Mouse (Mus musculus): ENCODE results near the gene Gm28308.

Gene Gm28308

GRCm38 (mm10) chr6:52168191-52169055, 44.7 kb downstream of the Gm28308 start:
- no peak for DNase-seq (ENCODE audit: low spot score)

GRCm38 (mm10) chr6:52167736-52168161, 45.4 kb downstream of the Gm28308 start:
- no peak for DNase-seq (ENCODE audit: low spot score)

DNA sequence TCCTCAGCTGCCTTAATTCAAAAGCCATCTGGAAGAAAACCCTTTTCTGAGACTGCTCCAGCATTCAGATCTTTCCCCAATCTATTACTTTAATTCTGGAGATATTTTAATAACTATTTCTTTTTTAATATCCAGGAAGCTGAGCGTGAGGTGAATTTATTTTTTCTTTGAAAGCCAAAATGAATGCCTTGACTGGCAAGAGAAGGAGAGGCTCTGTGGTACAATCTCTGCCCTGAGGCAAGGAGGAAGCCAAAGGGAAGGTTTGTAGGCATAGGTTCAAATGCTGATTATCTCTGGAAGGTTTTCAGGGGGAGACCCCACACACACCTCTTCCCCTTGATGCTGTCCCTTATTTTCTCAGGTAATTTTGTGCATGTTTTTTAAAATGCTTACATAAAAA, 46.0 kb downstream of the Gm28308 start:
- DNase-seq (ENCODE audit: low spot score): no peak

DNA sequence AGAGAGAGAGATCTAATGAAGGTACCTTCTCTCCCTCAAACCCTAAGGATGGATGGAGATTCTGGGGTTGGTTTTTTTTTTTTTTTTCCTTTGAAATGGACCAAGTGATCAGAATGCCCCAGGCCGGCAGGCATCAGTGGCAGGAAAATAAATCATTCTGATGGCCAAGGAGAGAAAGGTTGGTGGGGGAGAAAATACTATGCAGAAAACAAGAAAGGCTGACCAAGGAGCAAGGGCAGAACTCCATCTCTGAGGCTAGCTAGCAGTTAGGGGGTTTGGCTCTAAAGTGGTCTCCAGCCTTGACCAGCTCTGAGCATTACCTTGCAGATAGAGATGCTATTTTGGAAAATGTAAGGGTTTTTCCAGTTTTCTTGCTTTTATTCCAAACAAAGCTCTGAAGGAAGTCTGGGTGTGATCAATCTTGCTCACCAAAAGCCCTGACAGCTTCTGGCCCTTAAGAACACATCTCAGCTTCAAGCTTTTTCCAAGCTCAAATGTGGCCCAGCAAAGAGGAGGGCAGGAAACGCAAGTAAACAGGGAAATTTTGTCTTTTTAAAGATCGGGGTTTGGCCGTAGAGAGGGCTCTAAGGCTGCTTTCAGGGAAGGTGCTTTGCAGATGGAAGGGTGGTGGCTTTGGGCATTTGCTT, 46.6 kb downstream of the Gm28308 start:
- no peak for DNase-seq (ENCODE audit: low spot score)

DNA sequence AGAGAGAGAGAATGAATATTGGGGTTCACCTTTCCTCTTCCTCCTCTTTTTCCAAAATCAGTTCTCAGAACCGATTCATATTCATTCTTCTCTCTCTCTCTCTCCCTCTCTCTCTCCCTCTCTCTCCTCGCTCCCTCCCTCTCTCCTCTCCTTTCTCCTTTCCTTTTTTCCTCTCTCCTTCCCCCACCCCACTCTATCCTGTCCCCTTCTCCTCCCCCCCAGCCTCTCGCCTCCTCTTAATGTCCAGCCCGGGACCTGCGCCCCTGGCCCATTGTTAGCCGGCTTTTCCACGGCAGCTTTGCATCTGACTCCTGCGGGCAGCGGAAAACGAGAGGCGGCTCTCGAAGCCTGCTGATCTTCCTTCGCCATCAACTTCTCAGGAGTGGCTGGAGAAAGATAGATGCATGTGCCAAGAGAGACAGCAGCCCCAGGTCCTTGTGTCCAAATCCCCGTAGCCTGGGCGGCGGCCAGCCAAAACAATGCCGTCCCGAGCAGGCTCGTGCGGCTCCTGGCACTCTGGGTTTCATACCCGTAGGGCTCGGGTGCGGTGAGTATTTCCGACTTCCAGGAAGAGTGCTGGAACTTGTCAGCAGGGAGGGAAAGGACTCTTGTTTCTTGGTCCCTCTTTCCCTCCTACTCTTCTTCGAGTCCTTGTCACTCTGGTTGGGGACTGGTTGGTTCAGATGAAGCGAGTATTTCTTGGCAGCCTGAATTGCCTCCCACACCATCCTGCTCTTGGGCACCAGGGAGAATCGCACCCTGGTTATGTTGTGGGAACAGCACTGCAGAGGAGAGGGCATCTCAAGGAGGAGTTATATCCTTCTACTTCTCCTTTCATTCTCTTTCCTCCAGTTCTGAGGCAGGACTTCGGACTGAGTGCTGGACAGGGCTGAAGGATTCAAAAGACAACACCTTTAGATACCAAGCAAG, 47.4 kb downstream of the Gm28308 start:
- no peak for DNase-seq (ENCODE audit: low spot score)

DNA sequence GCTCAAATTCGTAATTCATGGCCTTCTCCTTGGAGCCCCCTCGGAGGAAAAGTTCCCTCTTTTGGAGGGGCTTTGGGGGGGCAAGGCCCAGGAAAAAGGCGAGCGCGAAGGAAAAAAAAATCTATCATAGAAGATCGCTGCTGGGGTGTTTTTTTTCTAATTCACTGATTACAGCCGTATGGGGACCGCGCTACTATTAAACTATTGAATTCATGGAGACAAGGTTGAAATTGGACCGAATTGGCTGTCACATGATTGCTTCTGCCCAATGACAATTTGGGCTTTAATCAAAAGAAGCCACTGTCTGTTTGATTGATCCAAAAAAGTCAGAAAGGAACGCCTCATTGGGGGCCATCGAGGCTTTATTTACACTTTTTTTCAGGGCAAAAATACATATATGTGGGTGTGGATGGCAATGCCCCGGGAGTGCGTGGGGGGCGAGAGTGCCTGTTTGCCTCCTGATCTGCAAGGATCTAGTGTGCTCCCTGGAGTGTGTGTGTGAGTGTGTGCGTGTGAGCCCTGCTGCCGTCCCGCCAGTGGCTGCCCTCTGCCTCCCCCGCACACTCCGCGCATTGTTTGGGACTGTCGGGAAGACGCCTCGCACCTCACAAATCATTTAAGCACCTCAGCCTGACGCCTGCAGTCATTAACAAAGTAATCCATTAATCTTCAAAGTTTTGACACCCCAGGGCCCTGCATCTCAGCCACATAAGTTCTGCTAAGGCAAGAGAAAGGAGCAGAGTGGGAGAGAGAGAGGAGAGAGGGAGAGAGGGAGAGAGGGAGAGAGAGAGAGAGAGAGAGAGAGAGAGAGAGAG, 48.3 kb downstream of the Gm28308 start, which contains the start of gene Hoxa2:
TSS of gene Hoxa2 (minus strand) at position 206 of the 815 bp plus-strand sequence.
- no peak for DNase-seq (ENCODE audit: low spot score)

- DNase-seq (ENCODE audit: low spot score): no peak
Measured at GRCm38 (mm10) chr6:52164051-52164625, 49.0 kb downstream of the Gm28308 start.

DNA sequence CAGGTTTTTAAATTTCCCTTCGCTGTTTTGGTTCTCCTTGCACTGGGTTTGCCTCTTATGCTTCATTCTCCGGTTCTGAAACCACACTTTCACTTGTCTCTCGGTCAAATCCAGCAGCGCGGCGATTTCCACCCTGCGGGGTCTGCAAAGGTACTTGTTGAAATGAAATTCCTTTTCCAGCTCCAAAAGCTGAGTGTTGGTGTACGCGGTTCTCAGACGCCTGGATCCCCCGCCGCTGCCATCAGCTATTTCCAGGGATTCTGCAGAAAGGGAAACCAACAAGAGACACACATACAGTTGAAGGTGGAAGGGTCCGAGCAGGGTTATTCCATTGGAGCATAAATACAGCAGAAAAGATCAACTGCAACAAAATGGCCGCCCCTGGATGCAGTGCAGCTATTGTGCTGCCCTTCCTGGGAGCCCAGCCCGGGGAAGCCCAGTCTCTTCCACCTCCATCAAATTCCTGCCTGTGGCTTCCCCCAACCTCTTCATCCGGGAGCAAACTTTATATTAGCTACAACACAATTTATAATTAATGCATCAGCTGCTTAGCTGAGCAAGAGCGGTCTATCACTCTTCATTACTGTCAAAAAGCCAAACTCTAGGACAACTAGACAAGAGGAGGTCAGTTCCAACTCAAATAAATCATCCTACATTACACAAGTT, 49.6 kb downstream of the Gm28308 start:
- DNase-seq (ENCODE audit: low spot score): no peak

DNA sequence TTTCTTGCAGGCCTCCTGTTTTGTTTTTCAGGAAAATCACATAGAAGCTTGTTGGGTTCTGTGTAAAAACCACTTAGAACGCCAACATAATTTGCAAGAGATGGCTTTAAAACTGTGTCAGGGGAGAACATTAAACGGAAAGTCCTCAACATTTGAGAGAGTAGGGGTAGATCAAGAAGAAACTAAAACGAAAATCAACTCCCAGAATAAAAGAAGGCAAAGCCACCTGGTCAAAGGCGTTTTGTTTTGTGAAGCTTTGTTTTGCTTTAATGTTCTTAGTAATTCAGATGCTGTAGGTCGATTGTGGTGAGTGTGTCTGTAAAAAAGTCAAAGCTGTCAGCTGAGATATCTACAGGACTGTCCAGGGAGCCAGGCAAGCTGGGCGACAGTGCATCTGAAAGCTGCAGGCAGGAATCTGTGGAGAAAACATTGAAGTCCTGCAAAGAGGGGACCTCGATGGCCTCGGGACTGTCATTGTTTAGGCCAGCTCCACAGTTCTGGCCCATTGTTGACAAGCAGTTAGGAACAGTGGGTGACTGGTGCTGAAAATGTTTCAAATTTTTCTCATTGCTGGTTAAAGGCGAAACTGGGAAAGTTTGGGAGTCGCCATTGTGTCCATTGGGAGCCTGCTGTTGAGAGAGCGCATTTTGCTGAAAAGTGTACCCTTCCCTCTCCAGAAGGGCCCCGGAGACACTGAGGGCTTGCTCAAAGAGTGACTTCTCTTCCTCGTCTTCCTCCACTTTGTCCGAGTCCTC, 50.4 kb downstream of the Gm28308 start:
- DNase-seq (ENCODE audit: low spot score): no peak

DNA sequence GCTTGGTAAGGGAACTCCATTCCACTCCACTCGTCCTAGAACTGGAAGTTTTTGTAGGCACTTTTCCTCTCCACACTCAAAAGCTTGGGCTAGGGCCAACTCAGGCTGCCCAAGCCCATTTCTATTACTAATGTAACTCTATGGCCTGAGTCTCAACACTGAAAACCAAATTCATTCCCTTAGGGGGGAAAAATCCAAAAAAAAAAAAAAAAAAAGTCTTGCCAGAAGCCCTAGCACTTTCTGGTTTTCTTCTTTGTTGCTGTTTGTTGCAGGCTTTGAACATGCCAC, 51.1 kb downstream of the Gm28308 start:
- DNase-seq (ENCODE audit: low spot score): no peak

GRCm38 (mm10) chr6:52161336-52162092, 51.6 kb downstream of the Gm28308 start:
- no peak for DNase-seq (ENCODE audit: low spot score)

GRCm38 (mm10) chr6:52160511-52161335, 52.4 kb downstream of the Gm28308 start:
- DNase-seq (ENCODE audit: low spot score): no peak

DNA sequence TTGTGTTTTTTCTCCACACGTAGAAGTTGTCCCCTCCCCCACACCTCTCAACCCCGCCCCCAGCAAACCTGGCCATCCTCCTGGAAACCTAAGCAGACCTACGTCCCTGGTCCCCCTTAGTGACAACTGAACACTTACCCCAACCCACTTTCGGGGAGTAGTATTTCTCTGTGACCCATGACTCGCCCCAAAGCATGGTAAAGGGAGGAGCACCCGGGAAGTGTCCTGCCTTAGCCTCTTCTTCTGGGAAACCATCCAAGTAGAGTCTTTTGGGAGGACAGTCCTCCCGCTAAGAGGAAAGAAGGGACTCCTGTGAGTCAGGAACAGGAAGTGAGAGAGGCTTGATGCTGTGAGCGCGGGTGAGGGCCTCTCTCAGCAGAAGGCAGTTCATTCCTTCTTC, 53.2 kb downstream of the Gm28308 start:
- DNase-seq (ENCODE audit: low spot score): no peak

GRCm38 (mm10) chr6:52159164-52159761, 53.9 kb downstream of the Gm28308 start:
- no peak for DNase-seq (ENCODE audit: low spot score)

DNA sequence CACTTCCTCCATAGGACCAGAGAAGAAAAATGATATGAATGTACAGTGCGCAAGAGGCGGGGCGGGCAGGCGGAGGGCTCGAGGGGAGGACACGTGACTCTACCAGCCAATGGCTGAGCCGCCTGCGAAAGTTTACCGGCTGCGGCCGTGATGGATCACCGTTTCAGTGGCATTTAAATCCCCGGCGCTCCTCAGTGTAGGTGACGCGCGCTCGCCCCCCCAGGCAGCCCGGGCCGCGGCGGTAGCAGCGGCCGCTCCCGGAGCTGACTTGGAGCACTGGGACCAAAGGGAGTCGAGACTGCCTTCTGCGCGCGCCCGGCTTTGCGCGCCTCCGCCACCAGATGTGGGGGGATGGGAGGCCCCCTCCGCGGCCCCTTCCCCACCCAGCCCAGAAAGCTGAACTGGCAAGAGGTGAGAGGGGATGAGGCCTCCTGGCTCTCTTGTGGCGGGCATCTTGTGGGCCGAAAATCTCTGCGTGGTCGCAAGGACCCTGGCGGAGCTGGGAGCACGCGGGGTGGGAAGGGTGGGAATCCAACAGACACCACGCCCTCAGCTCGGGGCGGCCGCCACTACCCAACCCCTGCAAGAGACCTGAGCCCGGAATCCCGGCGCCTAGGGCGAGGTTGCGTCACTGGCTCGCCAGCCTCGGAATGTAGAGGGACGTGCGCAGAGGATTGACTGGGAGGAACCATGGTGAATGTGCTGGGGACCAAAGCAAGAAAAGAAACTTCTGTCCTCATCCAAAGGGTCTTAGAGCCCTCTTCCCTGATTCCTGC, 54.7 kb downstream of the Gm28308 start, which contains the start of gene Hoxa1:
TSS of gene Hoxa1 (minus strand) at position 42 of the 776 bp plus-strand sequence.
- peak; percentile 21 for DNase-seq (ENCODE audit: low spot score)

- DNase-seq (ENCODE audit: low spot score): no peak
Measured at GRCm38 (mm10) chr6:52157466-52158275, 55.5 kb downstream of the Gm28308 start.
